Mouse (Mus musculus) yolk sac, embryonic 10.5 days (tissue): ENCODE measurements around the gene Btbd9.
A peak's percentile ranks its signal among the peaks of the same experiment; 100 is the strongest.

Experiments used
- DNase-seq: peaks from one replicate; pipeline ENCODE4 v3.0.0-alpha.2; 2017; ENCODE audit warnings: low spot score

The Btbd9 gene

DNA sequence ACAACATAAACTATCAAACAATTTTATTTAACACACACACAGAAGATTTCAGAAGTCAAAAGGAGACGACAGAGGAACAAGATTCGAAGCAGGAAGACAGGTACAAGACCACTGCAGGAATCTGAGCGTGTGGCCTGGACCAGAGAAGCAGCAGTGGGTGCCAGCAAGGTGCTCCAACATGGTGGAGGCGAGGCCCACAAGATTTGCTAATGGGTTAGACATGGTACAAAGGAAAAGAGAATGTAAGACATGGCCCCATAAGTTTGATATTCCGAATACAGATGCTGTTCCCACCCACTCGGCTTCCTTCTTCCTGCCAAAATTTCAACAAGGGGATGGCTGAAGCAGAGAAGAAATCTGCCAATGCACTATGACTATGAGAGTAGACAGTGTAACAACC, 94.5 kb downstream of the Btbd9 start:
- no peak for DNase-seq

DNA sequence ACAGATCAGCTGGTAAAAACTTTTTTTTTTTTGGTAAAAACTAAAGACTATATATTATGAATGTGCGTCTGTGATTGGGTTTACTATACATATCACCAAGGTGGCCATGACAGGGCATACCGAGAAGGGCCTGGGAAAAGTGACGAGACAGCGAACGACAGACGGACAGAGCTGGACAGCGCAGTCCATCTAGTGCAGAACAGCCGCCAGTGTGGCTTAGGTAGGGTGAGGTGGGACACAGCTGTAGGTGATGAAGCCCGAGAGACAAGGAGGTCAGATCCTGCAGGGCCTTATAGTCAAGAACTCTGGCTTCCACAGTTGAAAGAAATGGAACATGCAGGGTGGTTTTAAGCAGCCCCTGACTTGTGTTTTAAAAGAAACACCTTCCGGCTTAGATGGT, 94.9 kb downstream of the Btbd9 start:
- no peak for DNase-seq

DNA sequence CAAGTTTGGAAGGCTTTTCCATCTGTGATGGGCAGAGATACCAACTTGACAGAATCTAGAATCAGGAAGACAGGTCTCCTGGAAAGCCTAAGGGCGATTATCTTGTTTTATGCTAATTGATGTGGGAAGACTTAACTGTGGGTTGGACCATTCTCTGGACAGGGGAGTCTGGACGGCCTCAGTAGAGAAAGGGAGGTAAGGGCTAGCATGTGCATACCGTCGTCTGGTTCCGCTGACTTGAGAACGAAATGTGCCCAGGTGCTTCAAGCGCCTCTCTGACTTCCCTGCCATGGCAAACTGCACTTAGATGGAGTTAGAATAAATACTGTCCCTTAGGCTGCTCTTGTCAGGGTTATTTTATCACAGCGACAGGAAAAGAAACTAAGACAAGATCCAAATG, 95.9 kb downstream of the Btbd9 start:
- DNase-seq, result no peak

DNA sequence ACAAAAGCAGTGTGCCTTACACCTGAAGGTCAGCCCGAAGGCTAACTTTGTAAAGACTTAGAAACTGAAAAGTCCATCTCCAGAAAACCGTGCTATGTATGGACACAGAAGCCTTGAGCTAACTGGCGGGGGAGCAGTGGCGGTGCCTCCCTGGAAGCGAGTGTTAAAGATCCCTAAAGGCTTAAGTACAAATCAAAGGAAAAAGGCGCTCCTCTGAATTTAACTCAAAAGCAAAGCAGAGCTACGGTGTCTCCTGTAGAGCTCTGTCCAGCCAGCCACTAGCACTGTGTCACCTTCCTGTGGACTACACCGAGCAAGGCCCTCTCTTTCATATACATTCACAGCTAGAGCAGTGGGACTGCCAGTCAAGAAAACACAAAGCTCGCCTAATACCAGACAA, 98.1 kb downstream of the Btbd9 start:
- no peak for DNase-seq

DNA sequence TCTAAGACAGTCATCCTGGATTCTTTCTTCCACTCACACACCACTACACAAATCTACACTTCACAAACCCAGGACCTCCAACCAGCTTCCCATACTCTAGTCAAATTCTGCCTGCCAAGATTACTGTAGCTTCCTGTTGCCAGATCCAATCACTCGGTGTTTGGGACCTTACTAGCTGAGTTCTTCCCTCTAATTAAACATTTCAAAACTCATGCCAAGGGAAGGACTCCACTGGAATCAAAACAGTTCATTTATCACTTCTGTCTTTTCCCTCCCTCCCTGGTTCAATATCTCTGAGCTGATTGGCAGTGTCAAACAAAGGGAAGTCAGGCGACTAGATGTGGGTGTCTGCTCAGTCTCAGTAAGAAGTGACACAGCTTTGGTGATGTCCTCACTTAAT, 101.7 kb downstream of the Btbd9 start:
- DNase-seq, result no peak

DNA sequence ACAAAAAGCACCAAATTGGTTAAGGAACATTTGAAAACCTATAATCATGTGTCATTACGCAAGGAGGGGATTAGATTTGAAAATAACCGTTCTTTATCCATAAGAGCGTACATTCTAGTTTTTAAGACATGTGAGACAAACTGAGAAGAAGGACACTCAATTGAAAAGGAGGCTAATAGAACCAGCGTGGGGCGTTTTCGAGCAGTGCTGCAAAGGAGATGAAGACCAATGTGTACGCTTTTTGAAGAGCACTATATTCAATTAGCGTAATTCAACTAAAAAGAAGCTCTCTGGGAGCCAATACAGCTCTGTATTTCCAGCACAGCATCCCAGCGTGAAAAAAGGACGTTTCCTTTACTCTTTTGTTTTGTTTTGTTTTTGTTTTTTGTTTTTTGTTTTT, 103.5 kb downstream of the Btbd9 start:
- no peak for DNase-seq

DNA sequence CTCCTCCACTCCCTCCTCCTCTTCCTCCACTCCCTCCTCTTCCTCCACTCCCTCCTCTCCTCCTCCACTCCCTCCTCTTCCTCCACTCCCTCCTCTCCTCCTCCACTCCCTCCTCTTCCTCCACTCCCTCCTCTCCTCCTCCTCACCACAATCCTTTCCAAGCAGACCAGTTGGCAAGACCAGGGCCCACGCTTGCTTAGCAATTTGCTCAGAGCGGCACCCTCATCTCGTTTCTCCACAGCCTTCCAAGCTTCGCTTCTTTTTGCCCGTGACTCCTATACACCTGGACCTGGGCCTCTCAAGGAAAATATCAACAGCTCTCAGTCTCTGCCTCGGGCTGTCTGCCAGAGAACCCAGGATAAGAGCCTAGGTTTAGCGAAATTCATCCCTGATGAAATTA, 104.8 kb downstream of the Btbd9 start:
- no peak for DNase-seq

DNA sequence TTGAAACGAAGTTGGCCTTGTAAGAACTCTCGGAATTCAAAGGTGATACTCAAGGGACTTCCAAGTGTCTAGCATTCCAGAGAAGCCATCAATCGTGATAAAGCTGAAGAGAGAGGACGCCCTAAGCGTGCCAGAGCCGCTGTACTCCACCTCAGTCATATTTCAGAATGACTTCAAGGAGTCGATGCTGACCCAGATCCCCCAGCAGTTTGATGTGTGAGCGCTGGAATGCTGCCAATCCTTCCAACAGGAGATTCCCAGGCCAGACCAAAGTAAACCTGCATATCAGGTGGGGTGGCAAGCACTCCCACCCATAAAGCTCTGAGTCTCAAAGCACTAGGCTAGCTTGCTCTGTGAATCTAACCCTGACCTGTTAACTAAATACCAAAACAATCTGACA, 105.5 kb downstream of the Btbd9 start:
- no peak for DNase-seq

DNA sequence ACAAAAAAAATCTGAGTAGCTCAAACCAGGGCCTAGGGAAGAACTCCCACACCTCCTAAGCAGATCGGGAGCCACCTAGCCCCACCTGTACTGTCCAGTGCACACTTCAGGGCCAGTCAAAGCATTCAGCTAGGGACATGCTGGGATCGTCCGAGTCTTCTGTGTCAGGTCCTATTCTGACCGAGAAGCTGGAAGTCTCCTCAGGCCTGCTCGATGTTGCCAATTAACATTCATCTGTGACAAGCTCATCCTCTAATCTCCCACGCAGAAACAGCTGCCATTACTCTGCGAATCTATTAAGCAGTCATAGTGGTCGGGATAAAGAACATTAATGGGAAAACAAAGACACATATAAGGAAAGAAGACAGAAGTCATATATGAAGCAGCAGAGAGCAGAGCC, 106.0 kb downstream of the Btbd9 start:
- no peak for DNase-seq

DNA sequence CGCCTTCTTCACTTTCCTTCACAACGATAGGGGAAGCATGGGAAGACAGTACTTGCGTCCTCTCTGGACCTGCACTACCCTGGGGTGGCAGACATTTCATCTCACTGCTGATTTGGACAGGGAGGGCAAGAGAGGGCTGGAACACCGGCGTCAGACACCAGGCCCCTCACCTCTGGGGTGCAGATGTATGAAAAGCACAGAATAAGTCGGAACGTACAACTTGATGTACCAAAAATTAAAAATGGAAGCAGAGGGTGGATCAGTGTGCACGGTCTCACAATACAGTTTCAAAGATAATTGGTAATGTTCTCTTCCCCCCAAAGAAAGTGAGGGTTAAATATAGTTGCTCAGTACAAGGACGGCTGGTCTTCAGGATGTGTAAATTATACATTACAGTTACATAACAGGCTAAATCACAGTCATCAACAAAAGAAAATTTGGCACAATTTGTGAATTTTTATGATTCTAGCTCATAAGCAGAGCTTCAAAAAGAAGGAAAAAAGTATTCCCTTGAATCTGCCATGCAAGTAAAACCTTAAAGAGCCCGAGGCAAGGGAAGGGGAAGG, 106.7 kb downstream of the Btbd9 start:
- DNase-seq, result no peak

DNA sequence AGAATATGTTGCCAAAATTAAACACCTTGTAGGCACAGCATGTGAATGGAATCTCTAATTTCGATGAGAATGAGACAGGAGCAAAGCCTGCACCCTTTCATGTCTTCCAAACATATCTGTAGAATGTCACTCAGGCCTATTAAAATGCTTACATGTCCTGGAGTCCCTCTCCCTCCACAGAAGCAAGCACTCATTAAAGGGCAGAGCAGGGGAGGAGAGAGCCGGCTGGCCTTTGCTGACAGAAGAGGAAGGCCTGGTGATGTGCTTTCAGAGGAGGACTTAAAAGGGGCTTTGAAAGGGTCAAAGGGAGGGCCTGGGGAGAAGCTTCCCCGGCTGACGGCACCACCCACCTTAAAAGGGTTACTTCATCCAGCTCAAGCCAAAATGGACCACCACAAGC, 107.9 kb downstream of the Btbd9 start:
- DNase-seq, result no peak

DNA sequence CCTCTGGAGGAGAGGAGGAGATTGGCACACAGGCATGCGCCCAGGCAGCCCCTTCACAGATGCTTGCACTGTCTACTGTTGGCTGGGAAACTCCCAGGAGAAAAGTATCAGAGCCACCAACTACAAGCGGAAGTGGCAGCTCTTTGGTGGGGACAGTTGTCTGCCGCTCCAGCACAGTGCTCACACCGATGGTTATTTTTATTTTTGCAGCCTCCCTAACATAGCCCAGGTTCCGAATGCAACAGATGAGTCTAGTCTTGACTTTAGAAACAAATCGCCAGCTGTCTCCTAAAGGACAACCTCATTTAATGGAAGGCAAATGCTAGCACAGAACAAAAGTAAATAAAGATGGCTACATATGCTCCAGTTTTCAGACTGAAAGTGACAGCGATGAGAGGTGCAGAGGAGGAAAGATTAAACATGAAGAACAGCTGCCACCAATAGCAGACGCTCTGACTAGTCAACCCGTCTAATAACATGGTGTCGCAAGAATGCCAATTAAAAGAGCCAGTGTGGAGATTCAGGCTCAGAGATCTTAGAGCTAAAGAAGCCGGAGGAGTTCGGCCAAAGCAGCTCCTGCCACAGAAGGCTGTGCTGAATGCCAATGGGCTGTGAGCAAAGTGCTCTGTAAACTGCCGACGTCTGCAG, 108.6 kb downstream of the Btbd9 start:
- DNase-seq, result no peak

DNA sequence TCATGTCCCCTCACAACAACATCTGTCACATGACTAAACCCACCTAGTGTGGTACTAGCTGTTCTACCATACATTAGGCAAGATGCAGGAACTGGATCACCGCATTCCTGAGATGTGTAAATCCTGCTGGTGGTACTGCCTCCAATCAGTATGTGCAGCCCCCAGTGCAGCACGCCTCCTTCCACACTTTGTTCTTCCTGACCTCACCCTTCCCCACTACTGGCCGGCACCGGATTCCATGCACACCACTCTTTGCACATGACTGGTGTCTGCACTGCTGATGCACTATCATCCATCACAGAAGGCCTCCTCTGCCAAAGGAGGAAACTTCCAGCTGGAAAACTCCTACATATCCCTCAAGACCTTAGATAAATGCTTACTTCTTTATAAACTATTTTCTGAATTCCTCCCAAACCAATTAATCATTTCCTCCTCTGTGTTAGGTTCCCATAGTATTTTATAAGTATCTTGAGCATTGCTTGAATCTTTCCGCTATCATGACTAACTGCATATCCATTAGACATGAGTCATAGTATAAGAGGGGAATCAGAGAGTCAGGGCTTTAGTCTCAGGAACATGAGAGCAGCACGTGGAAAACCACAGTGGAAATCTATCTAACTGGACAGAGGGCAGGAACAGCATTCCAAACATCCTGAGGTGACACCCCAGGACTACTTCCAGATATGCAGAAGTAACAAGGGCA, 111.1 kb downstream of the Btbd9 start:
- peak; percentile 17 for DNase-seq

DNA sequence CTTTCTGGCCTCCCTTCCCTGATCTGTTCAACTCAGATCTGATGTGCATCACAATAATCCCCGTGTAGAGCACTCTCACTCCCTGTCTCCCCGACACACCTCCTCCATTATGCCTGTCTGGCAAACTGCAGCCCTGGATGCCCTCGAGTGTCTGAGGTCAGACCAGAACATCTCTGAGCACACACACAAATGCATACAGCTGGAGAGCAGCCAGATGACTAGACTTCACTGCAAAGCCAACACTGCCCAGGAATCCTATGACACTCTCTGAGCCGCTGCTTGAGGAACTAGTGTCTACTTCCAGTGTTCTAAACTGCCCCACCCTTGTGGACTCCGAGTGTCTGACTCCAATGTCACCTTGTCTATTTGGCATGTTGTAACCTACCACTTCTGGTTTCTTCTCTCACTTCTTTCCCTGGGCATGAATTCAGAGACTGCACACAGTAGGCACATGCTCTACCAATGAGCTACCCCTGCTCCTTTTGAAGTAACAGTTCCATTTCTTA, 112.0 kb downstream of the Btbd9 start:
- no peak for DNase-seq

DNA sequence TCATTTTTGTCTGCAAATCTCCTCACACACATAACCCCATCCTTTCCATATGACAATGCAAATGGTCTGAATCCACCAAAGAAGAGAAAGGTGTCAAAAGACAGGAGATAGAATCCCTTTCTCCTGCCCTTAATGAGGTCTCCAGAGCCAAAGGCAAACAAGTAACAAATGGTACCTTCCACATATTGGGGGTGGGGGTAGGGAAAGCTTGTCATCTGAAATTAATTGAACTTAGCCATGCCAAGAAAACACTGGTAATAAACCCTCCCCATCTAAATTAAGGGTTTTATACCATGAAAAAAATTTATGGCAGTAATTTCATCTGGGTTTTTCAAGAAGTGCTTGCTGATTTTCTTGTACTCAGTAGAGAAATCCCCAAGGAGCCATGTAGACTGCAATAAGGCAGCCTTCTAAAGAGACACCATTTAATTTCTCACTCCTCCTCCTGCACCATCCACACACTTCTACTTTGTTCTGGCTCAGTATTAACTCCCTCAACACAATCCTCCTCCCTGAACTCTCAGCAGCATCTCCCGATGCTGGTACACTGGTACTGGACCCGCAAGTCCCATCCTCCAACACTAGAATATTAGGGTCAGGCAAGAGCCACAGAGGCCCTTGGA, 115.5 kb downstream of the Btbd9 start:
- DNase-seq, result no peak

DNA sequence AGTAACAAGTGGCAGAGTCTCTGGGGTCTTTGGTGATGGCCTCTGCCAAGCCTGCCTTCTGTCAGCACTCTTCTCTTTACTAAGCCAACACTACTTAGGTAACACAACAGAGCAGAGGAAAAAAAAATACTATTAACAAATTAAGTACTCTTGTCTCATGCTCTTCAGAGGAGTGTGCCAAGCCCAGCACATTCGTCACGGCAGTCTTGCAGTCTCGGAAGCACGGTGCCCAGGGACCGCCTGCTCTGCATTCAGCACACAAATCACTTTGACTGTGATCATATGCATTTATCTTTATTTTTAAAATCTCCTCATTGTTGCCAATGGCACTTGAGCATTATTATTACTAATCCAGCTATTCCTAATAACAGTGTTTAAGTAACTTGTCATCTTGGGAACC, 116.6 kb downstream of the Btbd9 start:
- DNase-seq, result no peak

DNA sequence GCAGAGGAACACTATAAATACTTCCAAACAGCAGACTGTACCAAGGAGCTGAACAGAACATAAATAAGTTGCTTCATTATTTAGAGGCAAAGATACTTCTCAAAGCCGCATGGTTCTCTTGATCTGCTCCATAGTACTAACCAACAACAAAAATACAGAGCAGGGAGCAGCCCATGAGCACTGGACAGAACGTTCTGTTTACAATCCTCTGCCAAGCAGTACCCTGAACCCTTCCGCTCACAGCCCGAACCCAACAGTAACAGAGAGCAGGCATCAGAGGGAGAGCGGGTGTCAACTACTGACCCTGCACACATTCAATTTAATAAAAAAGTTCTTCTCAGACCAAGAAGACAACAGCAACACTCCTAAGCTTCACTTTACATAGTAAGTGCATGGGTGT, 117.4 kb downstream of the Btbd9 start:
- DNase-seq, result no peak

DNA sequence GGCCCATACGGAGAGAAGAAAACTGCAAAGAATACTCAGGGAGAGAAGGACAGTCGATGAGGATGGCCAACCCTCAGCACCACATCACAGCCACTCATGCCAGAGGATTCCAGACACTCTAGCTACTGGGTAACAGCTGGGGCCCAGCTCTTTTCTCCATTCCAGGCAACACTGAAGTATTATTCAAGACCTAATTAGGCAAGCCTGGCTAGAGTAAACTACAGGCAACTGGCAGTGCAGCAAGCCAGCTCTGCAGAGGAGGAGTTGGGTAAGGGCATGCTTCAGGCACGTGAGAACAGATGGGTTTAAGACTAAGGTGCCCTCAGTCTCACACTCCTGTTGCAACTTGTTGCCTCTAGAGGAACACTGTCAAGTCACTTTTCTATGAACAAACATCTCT, 118.0 kb downstream of the Btbd9 start:
- no peak for DNase-seq

DNA sequence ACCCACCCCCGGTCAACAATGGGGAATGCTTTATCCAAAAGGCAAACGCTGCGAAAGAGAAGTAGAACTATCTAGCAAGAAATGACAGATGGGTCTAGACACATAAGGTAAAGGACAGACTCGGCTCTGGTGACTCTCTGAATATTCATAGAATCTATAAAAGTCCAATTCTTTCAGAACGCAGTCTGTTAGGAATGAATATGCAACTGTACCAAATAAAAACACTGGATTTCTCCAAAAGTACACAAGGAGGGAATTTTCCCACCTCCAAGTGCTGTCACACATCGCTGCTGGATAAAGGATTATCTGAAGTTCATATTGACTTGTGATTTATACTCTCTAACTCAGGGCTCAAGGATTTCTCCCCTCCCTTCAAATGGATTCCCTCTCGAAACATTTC, 118.8 kb downstream of the Btbd9 start:
- no peak for DNase-seq

DNA sequence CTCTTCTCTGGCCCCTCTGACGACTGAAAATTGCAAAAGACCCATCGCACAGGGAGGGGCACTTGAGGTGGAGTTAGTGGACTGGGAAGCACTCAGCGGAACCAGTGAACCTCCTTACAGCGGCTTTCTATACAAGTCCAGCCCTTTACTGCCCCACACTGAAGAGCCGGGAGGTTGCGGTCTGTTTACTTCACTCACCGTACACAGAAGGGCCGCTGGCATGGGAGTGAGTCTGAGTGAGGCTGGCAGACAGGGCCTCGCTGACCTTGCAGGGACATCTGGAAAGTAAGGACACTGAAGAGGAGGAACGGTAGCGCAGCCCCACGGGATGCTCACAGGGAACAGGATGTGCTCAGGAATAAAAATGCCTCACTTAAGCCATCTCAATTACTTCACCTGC, 120.0 kb downstream of the Btbd9 start:
- no peak for DNase-seq

DNA sequence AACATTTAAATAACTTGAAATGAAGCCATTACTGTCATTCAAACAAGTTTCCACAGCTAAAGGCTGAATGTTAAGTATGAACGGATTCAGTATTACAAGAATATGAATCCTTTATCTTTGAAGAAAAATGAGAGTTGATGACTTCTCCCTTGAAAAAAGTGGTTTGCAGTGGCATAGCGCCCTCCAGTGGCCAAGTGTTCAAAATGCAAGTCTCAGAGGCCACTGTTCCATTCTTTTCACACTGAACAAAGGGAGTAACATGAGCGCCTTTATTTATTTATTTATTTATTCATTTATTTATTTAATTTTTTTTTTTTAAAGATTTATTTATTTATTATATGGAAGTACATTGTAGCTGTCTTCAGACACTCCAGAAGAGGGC, 121.4 kb downstream of the Btbd9 start:
- no peak for DNase-seq

DNA sequence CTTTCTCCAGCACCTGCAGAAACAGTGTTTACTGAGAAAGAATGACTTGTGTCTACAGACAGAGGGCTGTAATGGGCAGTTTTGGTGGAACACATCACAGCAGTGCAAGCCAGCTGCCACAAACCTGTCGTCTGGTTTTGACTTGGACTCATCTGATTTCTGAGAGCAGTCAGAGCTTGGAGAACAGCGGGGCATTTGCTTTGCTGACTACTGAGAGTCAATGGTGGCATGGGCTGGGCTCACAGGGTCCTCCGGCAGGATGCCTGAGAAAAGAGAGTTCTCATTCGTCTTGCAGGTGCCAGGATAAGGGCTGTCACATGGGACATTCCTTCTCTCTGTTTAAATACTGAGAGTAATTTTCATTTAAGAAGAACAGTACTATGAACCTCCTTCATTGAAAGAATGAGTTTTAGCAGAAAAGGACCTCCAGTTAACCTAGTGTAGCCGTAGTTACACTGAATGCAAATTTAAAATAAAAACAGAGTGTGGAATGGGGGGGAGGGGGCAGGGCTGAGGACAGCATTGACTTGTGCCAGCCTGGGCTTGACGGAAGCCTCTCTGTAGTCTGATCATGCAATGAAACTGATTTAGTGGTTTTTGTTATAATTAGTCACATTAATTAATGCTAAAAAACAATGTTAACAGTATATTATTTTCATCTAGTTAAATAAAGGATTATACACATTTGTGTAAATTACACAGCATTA, 122.0 kb downstream of the Btbd9 start:
- no peak for DNase-seq

DNA sequence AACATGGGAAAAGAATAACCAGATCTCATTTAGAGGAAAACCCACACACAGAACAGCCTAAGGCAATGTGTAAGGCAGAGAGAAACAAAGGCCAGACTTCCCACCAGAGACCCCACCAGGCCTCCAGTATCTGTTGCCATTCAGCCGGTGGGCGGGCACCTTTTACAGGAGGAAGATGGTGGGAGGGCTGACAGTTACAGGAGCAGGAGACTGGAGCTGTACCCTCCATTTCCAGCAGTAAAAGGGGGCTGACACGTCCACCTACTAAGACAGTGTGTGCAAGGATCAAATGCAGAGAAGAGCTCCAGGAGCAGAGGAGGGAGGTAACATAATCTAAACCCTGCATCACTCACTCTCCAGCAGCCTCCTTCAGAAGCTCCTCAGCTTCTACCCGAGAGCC, 123.0 kb downstream of the Btbd9 start:
- DNase-seq, result no peak
